Mouse (Mus musculus): ENCODE measurements around the gene Rexo1.

DNA sequence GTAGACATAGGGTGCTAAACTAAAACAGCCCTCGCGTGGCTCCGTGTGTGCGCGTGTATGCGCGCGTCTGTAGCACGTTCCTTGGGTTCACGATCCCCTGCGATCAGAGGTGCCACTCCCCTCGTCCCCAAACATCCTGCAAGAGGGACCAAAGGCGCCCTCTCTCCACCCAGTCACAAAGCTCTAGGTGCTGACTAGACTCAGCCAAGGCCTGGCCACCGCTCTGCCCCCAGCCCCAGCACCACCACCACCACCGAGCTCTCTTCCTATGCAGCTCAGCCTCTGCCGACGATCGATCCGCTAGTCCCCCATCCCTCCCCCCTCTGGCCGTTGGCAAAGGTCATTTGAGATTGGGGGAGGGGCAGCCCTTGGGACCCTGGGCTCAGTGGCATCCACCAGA lies 64.9 kb downstream of the Rexo1 start:
- TF ChIP-seq CTCF (IDR thresholded peaks at IDR 0.05; ENCODE audit: control insufficient read depth, insufficient read depth, insufficient read length) (no peak), CEBPB (IDR thresholded peaks at IDR 0.05; ENCODE audit: low read depth) (no peak)
